Mouse (Mus musculus) frontal cortex, postnatal 10 days (tissue): ENCODE data around the gene Sgk1.
"Not testable (repeated sequence)": the region's sequence is repeated elsewhere in the genome, so short reads cannot be mapped to it uniquely, and the experiment has no call there.

Source experiments
- DNase-seq, 2 experiments: peaks; one replicate each; pipeline ENCODE4 v3.0.0; 2022; ENCODE audit warnings: low spot score in 2 of 2, mixed read lengths in 1 of 2

Gene Sgk1

GRCm38 (mm10) chr10:21868221-21868620 lies 13.8 kb upstream of the Sgk1 start:
- no peak for DNase-seq

DNA sequence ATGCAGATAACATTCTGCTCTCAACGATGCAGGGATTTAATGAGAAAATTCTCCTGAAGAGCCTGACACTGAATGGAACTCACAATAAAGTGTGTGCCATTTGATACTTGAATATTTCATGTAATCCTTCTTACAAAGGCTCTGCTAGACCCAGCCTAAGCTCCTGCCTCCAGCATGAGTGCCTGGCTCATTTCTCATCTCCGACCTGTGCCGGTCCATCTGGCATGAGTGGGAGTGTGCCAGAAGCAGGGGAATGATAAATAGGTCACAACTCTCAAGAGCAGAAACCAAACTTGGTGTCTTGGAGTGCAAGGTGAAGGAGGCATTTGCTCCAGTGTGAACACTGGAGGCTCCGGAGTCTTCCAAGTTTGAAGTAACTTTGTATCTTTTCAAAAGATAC lies 13.4 kb upstream of the Sgk1 start:
- DNase-seq, result no peak

DNA sequence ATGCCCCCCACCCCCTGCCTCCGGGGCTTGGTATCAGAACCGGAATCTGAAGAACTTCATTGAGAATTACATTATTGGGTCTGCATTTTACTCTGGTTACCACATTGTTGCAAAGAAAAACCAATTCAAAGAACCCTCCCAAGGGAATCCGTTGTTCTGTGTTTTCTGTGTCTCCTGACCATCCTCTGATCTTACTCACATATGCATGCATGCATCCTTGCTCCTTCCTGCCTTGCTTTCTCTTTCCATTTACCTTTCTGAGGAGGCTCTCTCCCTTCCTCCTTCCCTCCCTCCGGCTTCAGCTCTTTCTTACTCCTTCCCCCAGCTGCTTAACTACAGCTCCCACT lies 174 bp upstream of the Sgk1 start:
- no peak for DNase-seq

- DNase-seq, result peak; percentile 13 to 27
Observed at GRCm38 (mm10) chr10:21883587-21883986, 1.6 kb downstream of the Sgk1 start.

DNA sequence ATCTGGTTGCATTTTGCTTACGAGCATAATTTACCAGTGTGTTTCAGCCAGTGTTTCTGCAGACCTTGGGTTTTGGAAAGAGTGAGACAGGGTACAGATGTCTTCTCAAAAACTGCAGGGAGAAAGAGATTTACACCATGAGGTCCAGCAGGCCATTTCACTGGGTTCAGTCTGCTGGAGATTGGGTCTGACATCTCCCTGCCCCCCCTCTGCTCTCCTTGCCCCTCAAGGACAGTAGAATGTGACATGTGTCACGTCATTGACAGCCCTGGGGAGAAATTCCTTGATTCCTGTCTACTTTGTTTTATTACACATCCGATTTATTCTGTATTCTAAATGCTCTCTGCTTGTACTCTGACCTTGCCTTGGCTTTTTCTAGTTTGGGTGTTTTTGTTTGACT lies 2.5 kb downstream of the Sgk1 start:
- DNase-seq, result no peak

- DNase-seq, result no peak
Observed at GRCm38 (mm10) chr10:21889141-21889765, 7.3 kb downstream of the Sgk1 start.

- DNase-seq, result no peak
Observed at GRCm38 (mm10) chr10:21890293-21890692, 8.3 kb downstream of the Sgk1 start.

DNA sequence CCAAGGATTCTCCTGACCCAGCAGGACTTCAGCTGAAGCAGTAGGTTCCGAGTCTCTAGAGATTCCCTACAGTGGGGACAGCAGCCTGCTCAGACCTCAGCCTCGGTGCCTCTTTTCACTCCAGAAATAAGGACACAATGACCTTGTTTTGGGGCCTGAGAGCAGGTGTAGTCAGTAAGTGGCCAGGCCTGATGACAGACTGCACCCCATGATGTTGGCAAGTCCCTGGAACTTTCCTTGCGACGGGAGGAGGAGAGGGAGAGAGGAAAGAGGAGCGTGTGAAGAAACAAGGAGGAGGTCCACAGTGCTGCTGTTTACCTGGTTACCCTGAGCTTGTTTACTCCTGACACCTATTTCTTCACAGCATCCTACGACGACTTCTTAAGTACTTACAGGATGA lies 9.5 kb downstream of the Sgk1 start:
- DNase-seq, result no peak

DNA sequence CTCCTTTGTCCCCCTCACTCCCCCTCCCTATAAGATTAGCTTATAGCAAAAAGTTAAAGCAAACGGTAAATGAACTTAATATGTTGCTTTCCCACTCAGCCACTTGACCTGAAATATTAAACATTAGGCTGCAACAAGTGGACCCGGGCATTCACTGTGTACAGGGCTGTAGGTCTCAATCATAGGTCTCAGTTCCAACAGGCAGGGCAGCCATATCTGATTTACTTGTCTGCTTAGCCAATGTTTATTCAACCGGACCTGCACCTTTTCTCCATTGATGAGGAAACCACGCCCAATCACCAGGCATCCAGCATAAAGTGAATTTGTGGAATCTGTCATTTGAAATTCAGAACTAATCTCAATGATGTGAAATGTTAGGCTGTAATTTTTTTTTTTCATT lies 10.1 kb downstream of the Sgk1 start:
- DNase-seq, result no peak

DNA sequence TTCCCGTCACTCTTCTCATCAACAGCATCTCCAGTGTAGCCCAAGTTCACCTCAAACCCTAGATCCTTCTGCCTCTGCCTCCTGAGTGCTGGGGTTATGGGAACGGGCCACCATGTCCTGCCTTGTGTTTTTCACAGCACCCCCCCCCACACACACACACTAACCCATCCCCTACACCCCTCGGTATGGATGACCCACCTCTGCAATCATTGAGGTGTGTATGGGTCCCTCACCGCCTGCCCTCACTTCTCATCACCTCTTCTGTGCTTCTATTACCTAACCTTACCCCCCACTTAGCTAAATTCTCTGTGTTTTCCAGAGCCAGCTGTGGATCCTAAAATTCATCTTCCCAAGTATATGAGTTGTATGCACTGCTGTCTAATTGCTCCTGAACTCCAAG lies 16.4 kb downstream of the Sgk1 start:
- no peak for DNase-seq

DNA sequence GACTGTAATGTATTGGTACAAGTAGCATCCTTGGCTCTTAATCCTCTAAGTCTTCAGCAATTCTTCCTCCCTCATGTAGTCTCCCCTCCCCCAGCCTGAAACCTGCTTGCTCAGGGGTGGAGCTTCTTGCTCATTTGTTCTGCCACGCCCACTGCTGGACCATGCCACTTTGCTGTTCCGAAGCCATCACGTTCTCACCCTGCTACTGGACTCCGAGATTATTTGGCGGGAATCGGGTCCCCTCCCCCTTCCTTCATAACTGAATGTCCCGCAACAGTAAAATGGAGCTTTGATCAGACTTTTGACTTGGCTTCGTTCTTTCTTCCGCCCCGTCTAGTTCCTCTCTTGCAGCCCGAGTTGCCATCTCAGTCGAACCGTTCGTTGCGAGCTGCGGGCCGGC lies 16.9 kb downstream of the Sgk1 start:
- DNase-seq, result not testable (repeated sequence)

- DNase-seq, result no peak
Observed at GRCm38 (mm10) chr10:21899397-21899796, 17.4 kb downstream of the Sgk1 start.

DNA sequence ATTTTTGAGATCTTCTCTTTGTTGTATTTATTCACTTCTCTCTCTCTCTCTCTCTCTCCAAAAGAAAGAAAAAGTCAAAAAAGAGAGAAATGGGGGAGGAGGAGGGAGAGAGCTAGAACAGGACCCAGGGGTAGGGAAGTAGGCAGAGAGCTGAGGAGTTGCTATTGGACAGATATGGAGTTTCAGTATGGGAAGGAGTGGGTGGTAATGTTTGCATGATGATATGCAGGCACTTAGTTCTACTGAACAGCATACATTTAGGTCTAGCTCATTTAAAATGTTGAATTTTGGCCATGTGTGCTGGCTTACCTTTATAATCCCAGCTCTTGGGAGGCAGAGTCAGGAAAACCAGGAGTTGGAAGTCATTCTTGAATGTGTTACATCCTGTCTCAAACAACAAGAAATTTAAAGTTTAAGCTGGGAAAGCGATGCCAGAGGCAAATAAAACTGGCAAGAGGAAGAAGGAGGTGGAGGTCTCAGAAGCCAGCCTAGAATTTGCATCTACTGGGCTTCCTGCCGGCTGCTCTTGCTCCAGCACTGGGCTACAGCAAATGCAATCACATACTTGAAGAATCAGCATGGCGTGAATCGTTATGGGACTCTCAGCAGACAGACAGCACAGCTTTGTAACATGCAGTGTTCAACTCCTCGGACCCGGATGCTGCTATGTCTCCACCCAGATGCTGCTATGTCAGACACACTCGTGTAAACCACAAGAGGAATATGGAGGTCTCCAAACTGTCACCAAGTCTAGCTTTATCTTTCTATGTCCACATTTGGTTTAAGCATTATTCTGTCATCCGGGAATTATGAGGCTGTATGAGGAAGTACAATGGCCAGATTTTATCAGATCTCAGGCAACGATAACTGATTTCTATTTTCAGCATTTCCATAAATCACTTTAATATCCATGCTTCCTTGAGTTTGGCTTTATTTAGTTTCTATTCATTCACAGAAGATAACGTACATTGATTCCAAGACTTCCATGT lies 20.5 kb downstream of the Sgk1 start:
- DNase-seq, result no peak

GRCm38 (mm10) chr10:21904151-21904550 lies 22.2 kb downstream of the Sgk1 start:
- DNase-seq, result no peak

- DNase-seq, result no peak
Observed at GRCm38 (mm10) chr10:21905616-21906015, 23.6 kb downstream of the Sgk1 start.

- no peak for DNase-seq
Observed at GRCm38 (mm10) chr10:21906894-21907446, 25.0 kb downstream of the Sgk1 start.

GRCm38 (mm10) chr10:21907784-21908183 lies 25.8 kb downstream of the Sgk1 start:
- no peak for DNase-seq

- DNase-seq, result no peak
Observed at GRCm38 (mm10) chr10:21908686-21909085, 26.7 kb downstream of the Sgk1 start.

DNA sequence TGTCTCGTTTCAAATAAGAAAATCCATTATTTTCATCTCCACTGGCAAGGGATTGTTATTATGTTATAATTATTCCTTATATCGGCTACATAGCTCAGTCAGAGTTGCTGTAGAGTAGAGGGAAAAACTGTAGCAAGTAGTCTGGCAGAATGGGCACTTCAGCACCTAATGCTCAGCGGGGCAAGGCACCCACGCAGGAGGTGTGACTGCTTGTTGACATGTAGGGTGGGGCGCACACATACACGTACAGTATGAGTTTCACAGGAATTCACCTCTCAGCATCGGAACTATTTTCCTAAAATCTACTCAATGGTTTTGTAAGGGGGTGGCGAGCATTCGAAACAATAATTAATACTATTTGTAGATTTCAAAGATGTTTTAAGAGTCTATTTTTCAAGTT lies 28.4 kb downstream of the Sgk1 start:
- DNase-seq, result no peak

GRCm38 (mm10) chr10:21911303-21911947 lies 29.4 kb downstream of the Sgk1 start:
- DNase-seq, result no peak

DNA sequence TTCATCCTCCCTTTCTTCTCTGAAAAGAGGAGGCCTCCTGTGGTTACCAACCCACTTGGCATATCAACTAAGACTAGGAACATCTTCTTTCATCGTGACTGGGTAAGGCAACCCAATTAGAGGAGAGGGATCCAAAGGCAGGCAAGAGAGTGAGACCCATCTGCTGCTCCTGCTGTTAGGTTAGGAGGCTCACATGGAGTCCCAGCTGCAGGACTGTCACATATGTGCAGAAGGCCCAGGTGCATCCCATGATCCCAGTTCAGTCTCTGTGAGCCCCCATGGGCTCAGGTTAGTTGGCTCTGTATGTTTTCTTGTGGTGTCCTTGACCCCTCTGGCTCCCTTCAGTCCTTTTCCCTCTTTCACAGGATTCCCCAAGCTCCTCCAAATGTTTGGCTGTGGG lies 32.8 kb downstream of the Sgk1 start:
- DNase-seq, result no peak

- no peak for DNase-seq
Observed at GRCm38 (mm10) chr10:21916301-21917071, 34.5 kb downstream of the Sgk1 start.
